Mouse (Mus musculus) retina, embryonic 14.5 days (tissue): ENCODE measurements around the gene Plxdc1.

Experiments used
- DNase-seq: peaks from one replicate; pipeline ENCODE4 v3.0.0-alpha.2; 2015; ENCODE audit warnings: low spot score

Plxdc1 gene

GRCm38 (mm10) chr11:98016177-98016576 lies 29.9 kb upstream of the Plxdc1 start:
- no peak for DNase-seq

GRCm38 (mm10) chr11:98012831-98013230 lies 26.6 kb upstream of the Plxdc1 start:
- DNase-seq, result no peak

DNA sequence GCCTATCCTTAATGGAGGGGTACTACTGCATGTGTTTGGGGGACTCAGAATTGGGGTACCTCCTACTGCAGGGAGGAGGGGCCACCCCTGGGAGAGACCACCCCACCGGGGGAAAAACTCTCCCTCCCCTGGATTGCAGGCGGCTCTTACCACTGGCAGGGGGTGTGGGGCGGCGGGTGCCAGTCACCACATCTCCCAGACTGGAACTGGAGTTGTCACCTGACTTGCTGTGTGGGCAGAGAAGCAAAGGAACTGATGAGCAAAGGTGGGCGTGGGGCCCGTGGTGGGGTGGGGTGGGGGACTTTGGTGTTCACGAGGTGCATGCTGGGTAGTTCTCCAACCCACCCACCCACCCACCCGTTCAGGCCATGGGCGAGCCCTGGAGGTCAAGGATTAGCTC lies 25.5 kb upstream of the Plxdc1 start:
- DNase-seq, result no peak

GRCm38 (mm10) chr11:98008087-98008486 lies 21.8 kb upstream of the Plxdc1 start:
- DNase-seq, result no peak

- no peak for DNase-seq
These were observed 19.4 kb upstream of the Plxdc1 start for GRCm38 (mm10) chr11:98005686-98006085.

DNA sequence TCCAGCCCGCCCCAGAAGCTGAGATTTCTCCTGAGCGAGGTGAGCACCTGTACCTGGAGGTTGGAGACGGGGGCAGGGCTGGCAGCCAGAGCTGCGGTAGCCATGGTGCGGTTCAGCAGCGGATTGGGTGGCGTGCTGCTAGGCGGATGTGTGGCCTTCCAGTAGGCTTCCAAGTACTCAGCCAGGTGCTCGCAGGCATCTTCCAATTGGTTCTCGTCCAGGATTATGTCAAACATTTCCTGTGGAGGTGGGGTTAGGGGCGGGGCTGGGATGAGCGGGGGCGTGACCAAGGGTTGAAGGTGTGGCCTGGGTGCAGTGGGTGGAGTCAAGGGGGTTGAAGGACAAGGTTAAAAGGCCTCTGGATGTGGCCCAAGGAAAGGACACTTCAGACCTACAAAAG lies 18.8 kb upstream of the Plxdc1 start:
- DNase-seq, result no peak

DNA sequence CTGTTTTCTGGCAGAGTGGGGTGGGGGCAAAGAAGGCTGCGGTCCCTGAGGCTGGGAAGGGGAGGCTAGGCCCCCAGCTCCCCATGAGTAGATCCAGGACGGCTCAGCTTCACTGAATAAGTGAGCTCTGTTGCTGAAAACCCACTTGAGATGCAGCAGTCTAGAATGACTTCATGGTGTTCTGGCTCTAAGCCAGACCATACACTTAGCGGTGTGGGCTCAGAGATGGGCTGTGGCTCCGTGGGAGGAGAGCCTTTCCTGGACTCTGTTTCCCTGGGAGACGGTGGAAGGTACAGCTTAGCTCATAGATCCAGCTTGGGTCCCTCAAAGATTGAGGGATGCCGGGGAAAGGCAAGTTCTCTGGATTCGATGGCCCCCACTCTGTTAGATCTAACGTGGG lies 17.9 kb upstream of the Plxdc1 start:
- peak; percentile 6 for DNase-seq

GRCm38 (mm10) chr11:98003171-98003671 lies 17.0 kb upstream of the Plxdc1 start:
- DNase-seq, result peak; percentile 73

DNA sequence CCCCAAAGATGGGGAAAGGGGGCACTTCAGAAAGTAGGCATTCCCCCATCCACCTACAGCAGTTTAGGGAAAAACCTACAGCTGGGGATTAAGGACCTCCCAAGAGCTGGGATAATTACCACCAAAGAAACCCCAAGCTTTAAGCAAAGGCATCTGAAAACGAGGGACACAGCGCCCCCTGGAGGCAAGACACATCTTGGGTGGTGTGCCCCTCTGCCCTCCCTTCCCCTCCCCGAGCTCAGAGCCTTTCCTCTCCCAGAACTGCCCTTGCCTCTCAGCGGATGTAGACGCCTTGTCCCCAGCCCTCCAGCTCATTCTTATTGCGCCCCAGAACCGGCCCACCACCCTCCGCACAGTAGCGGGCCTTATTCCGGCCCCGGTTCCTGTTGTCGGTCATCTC lies 16.4 kb upstream of the Plxdc1 start:
- DNase-seq, result peak; percentile 91

- DNase-seq, result no peak
These were observed 15.7 kb upstream of the Plxdc1 start for GRCm38 (mm10) chr11:98001986-98002385.

DNA sequence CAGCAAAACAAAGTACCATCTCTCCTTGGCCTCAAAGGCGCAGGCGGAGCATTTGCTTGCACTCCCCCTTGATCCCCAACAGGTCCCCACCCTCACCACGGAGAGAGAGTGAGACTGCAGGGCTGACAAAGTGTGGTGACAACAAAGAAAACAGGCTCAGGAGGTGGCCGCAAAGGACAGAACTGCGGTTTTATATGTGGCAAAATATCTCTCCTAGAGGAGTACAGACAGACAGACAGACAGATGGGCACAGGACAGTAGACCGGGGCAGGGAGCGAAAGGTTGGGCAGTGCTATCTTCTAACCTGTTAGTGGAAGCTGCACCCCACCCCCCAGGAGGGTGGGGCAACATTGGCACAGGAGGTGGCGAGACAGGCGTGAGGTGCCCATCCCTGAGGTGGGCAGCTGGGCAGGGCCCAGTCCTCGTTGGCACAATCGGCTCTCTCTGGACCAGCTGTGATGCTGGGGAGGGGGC lies 15.1 kb upstream of the Plxdc1 start:
- no peak for DNase-seq

DNA sequence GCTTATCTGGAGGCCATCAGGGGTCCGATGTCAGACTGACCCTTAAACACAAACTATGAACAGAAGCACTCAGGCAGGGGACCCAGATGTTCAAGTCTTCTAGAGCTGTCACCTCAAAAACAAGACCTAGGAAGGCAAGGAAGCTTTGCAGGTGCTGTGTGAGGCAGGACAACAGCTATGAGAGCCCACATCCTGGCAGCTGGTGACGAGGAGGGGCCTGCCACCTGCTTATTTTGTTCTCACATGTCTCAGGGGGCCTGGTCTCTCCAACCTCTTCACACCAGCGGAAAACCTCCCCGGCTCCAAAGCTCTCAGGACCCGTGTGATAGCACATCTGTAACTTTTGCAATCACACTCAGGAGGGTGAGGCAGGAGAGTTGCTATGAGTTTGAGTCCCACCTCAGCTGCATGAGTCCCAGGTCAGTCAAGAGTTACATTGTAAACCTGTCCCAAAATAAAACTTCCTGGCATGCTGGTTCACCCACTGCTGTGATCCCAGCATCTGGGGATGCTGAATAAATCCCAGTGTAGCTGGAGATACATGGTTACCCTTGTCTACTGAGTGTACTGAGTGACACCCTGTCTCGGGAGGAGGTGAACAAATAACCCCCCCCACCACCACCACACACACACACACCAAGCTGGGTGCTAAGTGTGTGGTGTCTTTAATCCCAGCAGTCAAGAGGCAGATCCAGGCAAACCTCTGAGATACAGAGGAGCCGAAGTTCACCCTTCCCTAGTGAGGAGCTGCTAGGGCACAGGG lies 14.3 kb upstream of the Plxdc1 start:
- DNase-seq, result no peak

GRCm38 (mm10) chr11:97999748-98000147 lies 13.5 kb upstream of the Plxdc1 start:
- DNase-seq, result peak; percentile 4

DNA sequence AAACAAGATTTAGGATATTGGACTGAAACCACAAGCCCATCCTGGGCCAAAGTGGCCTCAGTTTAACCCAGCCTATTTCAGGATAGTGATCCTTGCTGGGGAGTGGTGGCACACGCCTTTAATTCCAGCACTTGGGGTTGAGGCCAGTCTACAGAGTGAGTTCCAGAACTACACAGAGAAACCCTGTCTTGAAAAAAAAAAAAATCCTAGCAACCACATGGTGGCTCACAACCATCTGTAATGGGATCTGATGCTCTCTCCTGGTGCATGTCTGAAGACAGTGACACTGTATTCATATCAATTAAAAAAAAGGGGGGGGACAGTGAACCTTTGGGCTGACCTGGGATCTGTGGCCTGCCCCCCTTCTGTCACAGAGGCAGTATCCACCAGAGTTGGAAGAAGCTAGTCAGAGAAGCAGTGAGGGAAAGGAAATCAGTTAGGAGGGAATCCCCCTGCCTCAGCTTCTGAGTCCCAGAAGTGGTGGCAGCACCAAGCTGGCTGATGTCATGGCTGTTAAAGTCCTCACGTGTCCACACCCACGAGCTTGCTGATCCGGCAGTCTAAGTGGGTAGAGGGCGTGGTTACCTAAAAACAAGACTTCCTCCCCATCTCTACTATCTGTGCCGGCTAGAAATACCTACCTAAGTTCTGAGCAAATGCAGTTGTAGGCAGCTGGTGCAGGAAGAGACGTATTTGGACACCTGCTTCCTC lies 12.8 kb upstream of the Plxdc1 start:
- DNase-seq, result no peak

GRCm38 (mm10) chr11:97998074-97998793 lies 12.0 kb upstream of the Plxdc1 start:
- no peak for DNase-seq

- no peak for DNase-seq
These were observed 11.2 kb upstream of the Plxdc1 start for GRCm38 (mm10) chr11:97997387-97997960.

GRCm38 (mm10) chr11:97996691-97997090 lies 10.4 kb upstream of the Plxdc1 start:
- DNase-seq, result no peak

- peak; percentile 65 for DNase-seq
These were observed 9.5 kb upstream of the Plxdc1 start, which contains the start of gene Arl5c for GRCm38 (mm10) chr11:97995564-97996288. Gene Arl5c (minus strand): TSS chr11:97996181.

DNA sequence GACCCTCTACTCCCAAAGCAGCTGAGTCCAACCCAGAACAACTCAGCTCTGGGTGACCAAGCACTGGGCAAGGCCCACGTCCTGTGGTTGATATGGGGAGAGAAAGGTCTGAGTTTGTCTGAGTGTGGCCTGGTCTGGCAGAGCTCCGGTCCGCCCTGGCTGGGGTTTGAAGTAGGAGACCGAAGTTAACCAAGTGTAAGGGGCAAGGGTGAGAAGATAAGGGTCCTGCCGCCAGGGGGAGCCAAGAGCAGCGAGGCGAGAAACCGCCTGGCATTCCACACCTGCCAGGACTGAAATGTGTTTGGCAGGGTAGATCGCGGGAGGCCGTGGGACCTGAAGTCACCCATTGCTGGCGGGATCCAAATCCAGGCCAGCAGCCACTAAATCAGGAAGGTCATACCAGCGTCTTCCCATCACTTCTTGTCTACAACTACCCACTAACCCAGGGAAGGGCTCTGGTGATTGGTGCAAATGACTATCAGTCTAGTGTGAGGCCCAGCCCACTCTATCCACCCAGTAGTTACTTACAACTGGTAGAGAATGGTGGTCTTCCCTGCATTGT lies 8.4 kb upstream of the Plxdc1 start:
- peak; percentile 89 for DNase-seq

- peak; percentile 97 for DNase-seq
These were observed 2.4 kb upstream of the Plxdc1 start for GRCm38 (mm10) chr11:97988530-97989096.
